9 mouse cellular contexts compared by ENCODE assay signal in the genomic region with DNA sequence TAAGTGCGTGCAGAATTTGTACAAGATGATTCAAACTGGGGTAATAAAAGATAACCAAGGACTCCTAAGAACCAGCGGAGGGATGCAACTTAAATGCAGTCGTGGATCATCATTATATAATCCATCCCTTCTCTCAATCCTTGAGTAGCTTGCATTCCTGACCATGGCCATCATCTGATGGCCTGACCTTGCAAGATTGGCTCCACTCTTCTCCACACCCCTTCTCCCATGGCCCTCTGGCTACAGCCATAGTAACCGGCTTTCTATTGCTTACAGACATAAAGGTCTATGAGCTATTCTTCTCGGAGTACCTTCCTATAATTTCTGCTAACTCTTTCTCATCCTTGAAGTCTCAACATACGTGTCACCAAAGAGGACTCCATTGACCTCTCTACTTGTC. TPM values are rescaled to one million over a fixed set of nuclear protein-coding genes. Genes with fewer than 3 reads are reported as not detected.
DNase-seq lines count a peak whose midpoint lies in the region; ATAC-seq lines count a peak whose summit lies in the region.
"Had no signal": no experiment of that assay in that cellular context is flagged by ENCODE, and none has a peak within 500 bp of the region (broad histone marks: within the 10 kb centered on the region; RNA-seq: fewer than 3 reads in every experiment).

No protein-coding gene starts in this region.

- WGBS in heart, embryonic 15.5 days: 59% methylated on average over 6 of the region's 6 CpGs
- 71% methylated on average over 6 of the region's 6 CpGs for WGBS in hindbrain, embryonic 11.5 days
- WGBS in midbrain, embryonic 13.5 days: 71% methylated on average over 6 of the region's 6 CpGs

- no peak for ATAC-seq in heart, embryonic 15.5 days (replicated peaks; ENCODE audit: insufficient number of reproducible peaks, insufficient read depth, low FRiP score, low read depth)
- no peak for ATAC-seq in hindbrain, embryonic 11.5 days (ENCODE audit: low FRiP score)
- ATAC-seq in midbrain, embryonic 13.5 days: no peak

- H3K4me1 ChIP-seq in heart, embryonic 15.5 days (replicated peaks): peaks cover 39% of the 10 kb centered on the region
- peaks cover 3% of the 10 kb centered on the region for H3K4me1 ChIP-seq in hindbrain, embryonic 11.5 days (replicated peaks; ENCODE audit: control insufficient read depth, insufficient read depth, low read length)
- H3K4me1 ChIP-seq in midbrain, embryonic 13.5 days (replicated peaks): peaks cover 58% of the 10 kb centered on the region

- H3K27ac ChIP-seq in heart, embryonic 15.5 days: peak overlapping the region; percentile 96; the same call in 1 of the 2 replicates
- H3K27ac ChIP-seq in hindbrain, embryonic 11.5 days (ENCODE audit: low read depth, low read length): no peak overlapping the region
- H3K27ac ChIP-seq in midbrain, embryonic 13.5 days: no peak overlapping the region

- H3K9me3 ChIP-seq in heart, embryonic 15.5 days (replicated peaks): no peaks in the 10 kb centered on the region
- H3K9me3 ChIP-seq in hindbrain, embryonic 11.5 days (ENCODE audit: control insufficient read depth, low read length): no peaks in the 10 kb centered on the region
- H3K9me3 ChIP-seq in midbrain, embryonic 13.5 days: no peaks in the 10 kb centered on the region

- H3K9ac ChIP-seq in heart, embryonic 15.5 days: peak overlapping the region; percentile 100; the same call in 1 of the 2 replicates
- H3K9ac ChIP-seq in hindbrain, embryonic 11.5 days (ENCODE audit: low read depth, low read length): peak overlapping the region; percentile 98
- H3K9ac ChIP-seq in midbrain, embryonic 13.5 days (replicated peaks): peak overlapping the region; percentile 99

- H3K27me3 ChIP-seq in heart, embryonic 15.5 days: no peaks in the 10 kb centered on the region
- H3K27me3 ChIP-seq in hindbrain, embryonic 11.5 days (ENCODE audit: control insufficient read depth, insufficient read depth, low read length): no peaks in the 10 kb centered on the region
- H3K27me3 ChIP-seq in midbrain, embryonic 13.5 days: no peaks in the 10 kb centered on the region

- peaks cover 5% of the 10 kb centered on the region; the same call in 1 of the 2 replicates for H3K36me3 ChIP-seq in heart, embryonic 15.5 days
- no peaks in the 10 kb centered on the region for H3K36me3 ChIP-seq in hindbrain, embryonic 11.5 days (ENCODE audit: control insufficient read depth, insufficient read depth, low read length)
- peaks cover 18% of the 10 kb centered on the region; the same call in 1 of the 2 replicates for H3K36me3 ChIP-seq in midbrain, embryonic 13.5 days

- peak overlapping the region; percentile 97 for H3K4me3 ChIP-seq in heart, embryonic 15.5 days
- peak overlapping the region; percentile 98 for H3K4me3 ChIP-seq in hindbrain, embryonic 11.5 days (ENCODE audit: low read depth, low read length)
- H3K4me3 ChIP-seq in midbrain, embryonic 13.5 days (replicated peaks): peak overlapping the region; percentile 97

- no peak for DNase-seq in heart, adult 18-20 months
- DNase-seq in NIH3T3 (ENCODE audit: low read depth): peak; percentile 30
- no peak for DNase-seq in hindbrain, embryonic 11.5 days (ENCODE audit: low spot score)
- no peak for DNase-seq in layer of hippocampus, postnatal 36 days
- DNase-seq in kidney, postnatal 25 days: no peak
- no peak for DNase-seq in frontal cortex, postnatal 10 days (ENCODE audit: low spot score in 2 of 2)
- DNase-seq: kidney, postnatal 4 days had no signal

- H3K4me2 ChIP-seq in heart, embryonic 15.5 days: peak overlapping the region; percentile 83
- H3K4me2 ChIP-seq in hindbrain, embryonic 11.5 days (replicated peaks; ENCODE audit: low read depth, low read length): peak overlapping the region; percentile 85
- peak overlapping the region; percentile 94 for H3K4me2 ChIP-seq in midbrain, embryonic 13.5 days (replicated peaks)

RNA-seq across cellular contexts. Expression of a gene that starts 0.8 kb away (rescaled TPM):
- 3.9 and 4.9 TPM in 2 replicates for polyA plus RNA-seq in heart, embryonic 15.5 days (2015; fragmentation: Nextera tagmentation; extraction: Ambion mirVana)
- total RNA-seq in heart, adult 18-20 months (2021): 10 to 100 TPM; 13.6 to 13.9 TPM
- 6.0 and 8.4 TPM in 2 replicates for polyA plus RNA-seq in hindbrain, embryonic 11.5 days (2014; fragmentation: Nextera tagmentation; extraction: Ambion mirVana)
- 5.4 and 5.7 TPM in 2 replicates for polyA plus RNA-seq in midbrain, embryonic 13.5 days (2015; fragmentation: Nextera tagmentation; extraction: Ambion mirVana)
- total RNA-seq in layer of hippocampus, postnatal 36 days (2021): 10 to 100 TPM; 16.8 TPM

RNA-seq across cellular contexts. Expression of a gene that starts 0.9 kb away (rescaled TPM):
- 7.6 and 11.6 TPM in 2 replicates for polyA plus RNA-seq in heart, embryonic 15.5 days (2015; fragmentation: Nextera tagmentation; extraction: Ambion mirVana)
- 1 to 10 TPM; 3.3 to 4.2 TPM for total RNA-seq in heart, adult 18-20 months (2021)
- 26.9 and 27.1 TPM in 2 replicates for polyA plus RNA-seq in hindbrain, embryonic 11.5 days (2014; fragmentation: Nextera tagmentation; extraction: Ambion mirVana)
- polyA plus RNA-seq in midbrain, embryonic 13.5 days (2015; fragmentation: Nextera tagmentation; extraction: Ambion mirVana): 10.1 and 10.8 TPM in 2 replicates
- 1 to 10 TPM; 4.9 to 5.0 TPM for total RNA-seq in layer of hippocampus, postnatal 36 days (2021)

RNA-seq across cellular contexts. Expression of a gene that starts 16.9 kb away (rescaled TPM):
- 4.3 and 8.0 TPM in 2 replicates for polyA plus RNA-seq in heart, embryonic 15.5 days (2015; fragmentation: Nextera tagmentation; extraction: Ambion mirVana)
- 1 to 10 TPM in 1 of 2 experiments, under 1 TPM in 1; 0.77 to 1.2 TPM for total RNA-seq in heart, adult 18-20 months (2021)
- polyA plus RNA-seq in hindbrain, embryonic 11.5 days (2014; fragmentation: Nextera tagmentation; extraction: Ambion mirVana): 7.0 and 7.4 TPM in 2 replicates
- 22.3 and 23.5 TPM in 2 replicates for polyA plus RNA-seq in midbrain, embryonic 13.5 days (2015; fragmentation: Nextera tagmentation; extraction: Ambion mirVana)
- 10 to 100 TPM; 23.0 to 23.1 TPM for total RNA-seq in layer of hippocampus, postnatal 36 days (2021)

RNA-seq across cellular contexts. Expression of a gene that starts 49.1 kb away (rescaled TPM):
- 3.9 and 5.8 TPM in 2 replicates for polyA plus RNA-seq in heart, embryonic 15.5 days (2015; fragmentation: Nextera tagmentation; extraction: Ambion mirVana)
- total RNA-seq in heart, adult 18-20 months (2021): 1 to 10 TPM; 7.6 to 8.1 TPM
- polyA plus RNA-seq in hindbrain, embryonic 11.5 days (2014; fragmentation: Nextera tagmentation; extraction: Ambion mirVana): 8.2 and 9.4 TPM in 2 replicates
- 15.4 and 15.6 TPM in 2 replicates for polyA plus RNA-seq in midbrain, embryonic 13.5 days (2015; fragmentation: Nextera tagmentation; extraction: Ambion mirVana)
- 10 to 100 TPM; 55.6 to 58.0 TPM for total RNA-seq in layer of hippocampus, postnatal 36 days (2021)
